Mouse (Mus musculus): ENCODE measurements around the gene Psma4.

DNA sequence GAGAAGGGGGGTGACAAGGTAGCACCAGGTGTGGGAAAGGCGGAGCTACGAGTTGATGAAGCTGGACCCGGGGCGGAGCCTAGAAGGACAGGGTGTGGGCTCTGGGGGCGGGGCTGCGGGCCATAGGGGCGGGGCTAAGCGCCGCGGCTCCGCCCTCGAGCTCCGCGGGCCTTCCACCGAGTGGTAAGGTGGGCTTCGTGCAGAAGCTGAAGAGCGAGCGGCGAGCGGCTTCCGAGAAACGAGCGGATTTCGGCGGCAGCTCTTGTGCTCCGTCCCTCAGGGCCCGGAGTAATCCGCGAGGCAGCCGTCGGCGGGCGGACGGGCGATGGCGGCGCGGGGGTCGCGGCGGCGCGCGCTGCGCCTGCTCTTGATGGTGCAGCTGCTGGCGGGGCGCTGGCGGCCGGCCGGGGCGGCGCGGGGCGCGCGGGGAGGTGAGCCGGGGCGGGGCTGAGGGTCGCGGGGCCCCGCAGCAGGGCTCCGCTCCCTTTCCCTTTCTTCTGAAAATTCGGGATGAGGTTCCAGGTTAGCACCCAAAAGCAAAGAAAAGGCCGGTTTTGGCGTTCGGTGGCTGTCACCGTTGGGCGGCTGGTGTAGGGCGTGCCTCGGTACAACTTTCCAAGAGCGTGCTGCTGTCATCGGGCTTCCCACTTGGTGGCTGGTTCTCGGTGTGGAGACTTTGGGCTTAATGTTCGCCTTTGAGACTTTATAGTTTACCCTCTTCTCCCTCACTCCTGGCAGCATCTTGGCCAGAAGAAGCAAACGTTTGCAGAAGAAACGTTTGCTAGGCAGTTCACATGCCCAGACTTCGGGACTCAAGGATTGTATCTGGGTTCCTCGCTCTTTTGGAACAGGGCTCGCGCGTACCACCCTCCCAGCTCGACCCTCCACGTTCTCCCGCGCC lies 31.0 kb downstream of the Psma4 start:
- TF ChIP-seq POLR2A (IDR thresholded peaks at IDR 0.05; ENCODE audit: extremely low read depth, insufficient read depth, low read length) (no peak), CTCF (IDR thresholded peaks at IDR 0.05; ENCODE audit: low read depth, low read length) (no peak)
